Mouse (Mus musculus) kidney, adult 2 months (tissue): ENCODE data around the gene Vmo1.

ENCODE experiments used
- CTCF ChIP-seq: fragments of 200-500 bp; conservative IDR thresholded peaks from 2 replicates; pipeline ENCODE4 v1.5.1; 2011; ENCODE audit warnings: low read depth, mild to moderate bottlenecking, control low read depth, low read length, moderate library complexity, mixed read lengths; ENCODE audit not compliant: insufficient read depth, insufficient read length
- POLR2A ChIP-seq: fragments of 200-500 bp; IDR thresholded peaks from one replicate; pipeline ENCODE4 v1.6.1; 2011; ENCODE audit warnings: low read depth, low read length, control low read depth

- no peak for TF ChIP-seq CTCF
- TF ChIP-seq POLR2A = no peak
Observed at GRCm38 (mm10) chr11:70504970-70505369, 9.4 kb downstream of the Vmo1 start, which contains the start of gene Tm4sf5.
